Mouse (Mus musculus): ENCODE results near the gene Olfr821. TPM values are rescaled to one million over a fixed set of nuclear protein-coding genes. Genes with fewer than 3 reads are reported as not detected.

The Olfr821 gene
- polyA plus RNA-seq (2014; fragmentation: Illumina TruSeq; extraction: RNeasy Lipid Tissue Mini Kit (QIAGEN cat#74804); ENCODE audit: low read depth, low replicate concordance) = not detected

DNA sequence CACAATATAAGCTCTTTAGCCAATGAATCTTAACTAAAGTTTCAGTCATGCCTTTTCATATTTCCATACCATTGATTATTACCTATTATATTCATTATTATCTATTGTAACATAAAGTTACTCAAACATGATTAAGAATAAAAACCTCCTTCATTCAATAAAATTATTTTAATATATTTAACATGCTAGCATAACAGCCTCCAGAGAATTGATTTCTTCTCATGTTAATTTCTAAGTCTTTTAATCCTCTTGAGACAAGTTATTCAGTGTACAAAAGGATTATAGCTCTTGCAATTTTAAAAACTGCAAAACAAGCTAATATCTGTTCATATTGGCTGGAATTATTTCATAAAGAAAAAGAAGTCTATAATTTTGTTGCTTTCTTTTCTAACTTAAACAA, at the start of gene Olfr821:
Olfr821 (plus strand) TSS at position 301 of the 400 bp plus-strand sequence.

GRCm38 (mm10) chr10:129984962-129985361, 45.2 kb upstream of the Olfr821 start, which contains the start of gene Gm10310:
Gene Gm10310 (minus strand): TSS chr10:129985062.

GRCm38 (mm10) chr10:130012321-130012720, 17.8 kb upstream of the Olfr821 start, which contains the start of gene Olfr820:
Gene Olfr820 (plus strand): TSS chr10:130012621.

DNA sequence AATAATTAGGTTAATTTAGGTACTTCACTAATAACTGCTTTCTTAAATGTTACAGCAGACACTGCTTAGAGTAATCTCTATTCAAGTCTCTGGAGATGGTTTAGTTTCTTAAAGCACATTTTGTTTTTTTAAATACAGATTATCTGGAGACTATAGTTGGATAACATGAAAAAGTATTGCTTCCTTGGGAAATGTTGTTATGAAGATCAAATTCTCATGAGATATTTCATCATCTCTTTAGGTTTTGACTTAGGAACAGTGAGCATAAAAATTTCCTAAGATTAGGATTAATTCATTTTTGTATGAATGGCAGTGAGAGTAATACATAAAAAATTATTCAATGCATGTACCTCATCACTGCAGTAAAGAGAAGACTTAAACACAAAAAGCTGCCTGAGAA, 40.8 kb downstream of the Olfr821 start, which contains the start of gene Olfr822:
Olfr822 (plus strand) TSS at position 301 of the 400 bp plus-strand sequence.

Other genes with a start within 250 kb of the Olfr821 start
- not detected for gene Olfr810, start 235.4 kb upstream of the Olfr821 start, polyA plus RNA-seq (2014; fragmentation: Illumina TruSeq; extraction: RNeasy Lipid Tissue Mini Kit (QIAGEN cat#74804); ENCODE audit: low read depth, low replicate concordance)
- not detected for gene Olfr811, start 226.0 kb upstream of the Olfr821 start, polyA plus RNA-seq (2014; fragmentation: Illumina TruSeq; extraction: RNeasy Lipid Tissue Mini Kit (QIAGEN cat#74804); ENCODE audit: low read depth, low replicate concordance)
- gene Olfr812, start 184.3 kb upstream of the Olfr821 start, polyA plus RNA-seq (2014; fragmentation: Illumina TruSeq; extraction: RNeasy Lipid Tissue Mini Kit (QIAGEN cat#74804); ENCODE audit: low read depth, low replicate concordance) = not detected
- not detected for gene Olfr813, start 175.0 kb upstream of the Olfr821 start, polyA plus RNA-seq (2014; fragmentation: Illumina TruSeq; extraction: RNeasy Lipid Tissue Mini Kit (QIAGEN cat#74804); ENCODE audit: low read depth, low replicate concordance)
- not detected for gene Olfr814, start 150.5 kb upstream of the Olfr821 start, polyA plus RNA-seq (2014; fragmentation: Illumina TruSeq; extraction: RNeasy Lipid Tissue Mini Kit (QIAGEN cat#74804); ENCODE audit: low read depth, low replicate concordance)
- not detected for gene Olfr815, start 124.5 kb upstream of the Olfr821 start, polyA plus RNA-seq (2014; fragmentation: Illumina TruSeq; extraction: RNeasy Lipid Tissue Mini Kit (QIAGEN cat#74804); ENCODE audit: low read depth, low replicate concordance)
- gene Olfr816, start 114.8 kb upstream of the Olfr821 start, polyA plus RNA-seq (2014; fragmentation: Illumina TruSeq; extraction: RNeasy Lipid Tissue Mini Kit (QIAGEN cat#74804); ENCODE audit: low read depth, low replicate concordance) = not detected
- gene Olfr818, start 81.2 kb upstream of the Olfr821 start, polyA plus RNA-seq (2014; fragmentation: Illumina TruSeq; extraction: RNeasy Lipid Tissue Mini Kit (QIAGEN cat#74804); ENCODE audit: low read depth, low replicate concordance) = not detected
- not detected for gene Olfr819, start 63.1 kb upstream of the Olfr821 start, polyA plus RNA-seq (2014; fragmentation: Illumina TruSeq; extraction: RNeasy Lipid Tissue Mini Kit (QIAGEN cat#74804); ENCODE audit: low read depth, low replicate concordance)
- not detected for gene Olfr247, start 54.2 kb upstream of the Olfr821 start, polyA plus RNA-seq (2014; fragmentation: Illumina TruSeq; extraction: RNeasy Lipid Tissue Mini Kit (QIAGEN cat#74804); ENCODE audit: low read depth, low replicate concordance)
- not detected for gene Gm10310, start 45.3 kb upstream of the Olfr821 start, polyA plus RNA-seq (2014; fragmentation: Illumina TruSeq; extraction: RNeasy Lipid Tissue Mini Kit (QIAGEN cat#74804); ENCODE audit: low read depth, low replicate concordance)
- gene Olfr820, start 17.7 kb upstream of the Olfr821 start, polyA plus RNA-seq (2014; fragmentation: Illumina TruSeq; extraction: RNeasy Lipid Tissue Mini Kit (QIAGEN cat#74804); ENCODE audit: low read depth, low replicate concordance) = not detected
- gene Olfr822, start 40.9 kb downstream of the Olfr821 start, polyA plus RNA-seq (2014; fragmentation: Illumina TruSeq; extraction: RNeasy Lipid Tissue Mini Kit (QIAGEN cat#74804); ENCODE audit: low read depth, low replicate concordance) = not detected
- gene Olfr823, start 85.0 kb downstream of the Olfr821 start, polyA plus RNA-seq (2014; fragmentation: Illumina TruSeq; extraction: RNeasy Lipid Tissue Mini Kit (QIAGEN cat#74804); ENCODE audit: low read depth, low replicate concordance) = not detected
- gene Olfr824, start 99.7 kb downstream of the Olfr821 start, polyA plus RNA-seq (2014; fragmentation: Illumina TruSeq; extraction: RNeasy Lipid Tissue Mini Kit (QIAGEN cat#74804); ENCODE audit: low read depth, low replicate concordance) = not detected
- gene Olfr825, start 136.4 kb downstream of the Olfr821 start, polyA plus RNA-seq (2014; fragmentation: Illumina TruSeq; extraction: RNeasy Lipid Tissue Mini Kit (QIAGEN cat#74804); ENCODE audit: low read depth, low replicate concordance) = not detected
- not detected for gene Olfr826, start 153.8 kb downstream of the Olfr821 start, polyA plus RNA-seq (2014; fragmentation: Illumina TruSeq; extraction: RNeasy Lipid Tissue Mini Kit (QIAGEN cat#74804); ENCODE audit: low read depth, low replicate concordance)
- gene Olfr827, start 184.1 kb downstream of the Olfr821 start, polyA plus RNA-seq (2014; fragmentation: Illumina TruSeq; extraction: RNeasy Lipid Tissue Mini Kit (QIAGEN cat#74804); ENCODE audit: low read depth, low replicate concordance) = not detected
- gene Neurod4, start 249.9 kb downstream of the Olfr821 start, polyA plus RNA-seq (2014; fragmentation: Illumina TruSeq; extraction: RNeasy Lipid Tissue Mini Kit (QIAGEN cat#74804); ENCODE audit: low read depth, low replicate concordance) = 3.9 TPM